Mouse (Mus musculus) cerebellum, adult (tissue): ENCODE data around the gene Vgll4.
"Not testable (repeated sequence)": the region's sequence is repeated elsewhere in the genome, so short reads cannot be mapped to it uniquely, and the experiment has no call there.

Experiments used
- ATAC-seq: cut with Nextera tagmentation; 2 replicates; pipeline ENCODE4 v1.9.2; 2017; ENCODE audit warnings: mild to moderate bottlenecking, moderate library complexity, mixed read lengths; ENCODE audit not compliant: insufficient number of reproducible peaks, low FRiP score, low TSS enrichment

Gene Vgll4

GRCm38 (mm10) chr6:114901321-114901824, 68.4 kb downstream of the Vgll4 start:
- no peak for ATAC-seq

- ATAC-seq = no peak
Measured at GRCm38 (mm10) chr6:114900194-114900593, 69.6 kb downstream of the Vgll4 start.

GRCm38 (mm10) chr6:114899652-114900051, 70.1 kb downstream of the Vgll4 start:
- no peak for ATAC-seq

GRCm38 (mm10) chr6:114898949-114899348, 70.8 kb downstream of the Vgll4 start:
- ATAC-seq = no peak

GRCm38 (mm10) chr6:114896281-114896680, 73.5 kb downstream of the Vgll4 start:
- no peak for ATAC-seq

- ATAC-seq = no peak
Measured at GRCm38 (mm10) chr6:114895191-114895590, 74.6 kb downstream of the Vgll4 start.

GRCm38 (mm10) chr6:114894548-114895106, 75.2 kb downstream of the Vgll4 start:
- ATAC-seq = no peak

- ATAC-seq = no peak
Measured at GRCm38 (mm10) chr6:114893427-114894209, 76.2 kb downstream of the Vgll4 start.

- no peak for ATAC-seq
Measured at GRCm38 (mm10) chr6:114892363-114892762, 77.4 kb downstream of the Vgll4 start.

- no peak for ATAC-seq
Measured at GRCm38 (mm10) chr6:114891771-114892170, 78.0 kb downstream of the Vgll4 start.

- ATAC-seq = no peak
Measured at GRCm38 (mm10) chr6:114891272-114891671, 78.5 kb downstream of the Vgll4 start.

GRCm38 (mm10) chr6:114890411-114891115, 79.2 kb downstream of the Vgll4 start:
- ATAC-seq = no peak

- ATAC-seq = not testable (repeated sequence)
Measured at GRCm38 (mm10) chr6:114889971-114890370, 79.8 kb downstream of the Vgll4 start.

- no peak; the same call in 1 of the 2 replicates for ATAC-seq
Measured at GRCm38 (mm10) chr6:114888922-114889321, 80.9 kb downstream of the Vgll4 start.

- ATAC-seq = no peak
Measured at GRCm38 (mm10) chr6:114886504-114887361, 83.1 kb downstream of the Vgll4 start.

- ATAC-seq = no peak
Measured at GRCm38 (mm10) chr6:114886012-114886411, 83.8 kb downstream of the Vgll4 start.

- ATAC-seq = no peak
Measured at GRCm38 (mm10) chr6:114885129-114885528, 84.7 kb downstream of the Vgll4 start.

GRCm38 (mm10) chr6:114883261-114883740, 86.5 kb downstream of the Vgll4 start:
- no peak for ATAC-seq

- ATAC-seq = no peak
Measured at GRCm38 (mm10) chr6:114882675-114883074, 87.1 kb downstream of the Vgll4 start.

- no peak for ATAC-seq
Measured at GRCm38 (mm10) chr6:114882212-114882611, 87.6 kb downstream of the Vgll4 start.
